Mouse (Mus musculus) frontal cortex, postnatal 25 days (tissue): Measurements from ENCODE around the gene Lztfl1.
A peak's percentile ranks its signal among the peaks of the same experiment; 100 is the strongest.
"Not testable (repeated sequence)": the region's sequence is repeated elsewhere in the genome, so short reads cannot be mapped to it uniquely, and the experiment has no call there.

Experiments used
- DNase-seq, 2 experiments: peaks; one replicate each; pipeline ENCODE4 v3.0.0; 2022; ENCODE audit warnings: low spot score in 2 of 2

Gene Lztfl1

GRCm38 (mm10) chr9:123679198-123679597 lies 38.3 kb downstream of the Lztfl1 start:
- no peak for DNase-seq

- DNase-seq, result no peak
Measured at GRCm38 (mm10) chr9:123678327-123679105, 39.0 kb downstream of the Lztfl1 start, which contains the start of the genes Ccr9 and Slc6a20a. Gene Ccr9, plus strand, starts transcription at chr9:123678439. Gene Slc6a20a, minus strand, starts transcription at chr9:123678885.

GRCm38 (mm10) chr9:123665645-123666044 lies 51.9 kb downstream of the Lztfl1 start:
- DNase-seq, result peak in 1 of 2 experiments; percentile 22

- not testable (repeated sequence) for DNase-seq
Measured at GRCm38 (mm10) chr9:123659986-123660676, 57.4 kb downstream of the Lztfl1 start.

GRCm38 (mm10) chr9:123658981-123659380 lies 58.5 kb downstream of the Lztfl1 start:
- DNase-seq, result no peak

GRCm38 (mm10) chr9:123657457-123657856 lies 60.0 kb downstream of the Lztfl1 start:
- DNase-seq, result no peak

GRCm38 (mm10) chr9:123651369-123651768 lies 66.1 kb downstream of the Lztfl1 start:
- DNase-seq, result no peak

GRCm38 (mm10) chr9:123649785-123650511 lies 67.5 kb downstream of the Lztfl1 start:
- DNase-seq, result no peak
